Mouse (Mus musculus): Measurements from ENCODE around the gene 9930111J21Rik2.
"Not testable (repeated sequence)": the region's sequence is repeated elsewhere in the genome, so short reads cannot be mapped to it uniquely, and the experiment has no call there.

GRCm38 (mm10) chr11:48978240-48978939 lies 72.7 kb downstream of the 9930111J21Rik2 start, which contains the start of gene Olfr56:
- TF ChIP-seq E2F4 (IDR thresholded peaks at IDR 0.05; ENCODE audit: insufficient read depth); POLR2A (IDR thresholded peaks at IDR 0.05; ENCODE audit: insufficient read length, low read depth); CEBPB (IDR thresholded peaks at IDR 0.05; ENCODE audit: insufficient read depth, poor library complexity, severe bottlenecking); MYOD1 (IDR thresholded peaks at IDR 0.05; ENCODE audit: control insufficient read depth in 1 of 3, insufficient read length in 2 of 3, low read depth in 2 of 3); MAX (IDR thresholded peaks at IDR 0.05; ENCODE audit: low read depth); USF1 (IDR thresholded peaks at IDR 0.05; ENCODE audit: low read depth); MYOG (IDR thresholded peaks at IDR 0.05; ENCODE audit: control insufficient read depth in 1 of 3, insufficient read depth in 1 of 3, insufficient read length in 2 of 3, low read depth in 2 of 3): not testable (repeated sequence)
